Mouse (Mus musculus) embryonic facial prominence, embryonic 12.5 days (tissue): ENCODE results near the gene Hgd. TPM values are rescaled to one million over a fixed set of nuclear protein-coding genes. Genes with fewer than 3 reads are reported as not detected.

Experiments
- ATAC-seq: fragments of 200-750 bp; cut with Nextera tagmentation; 2 replicates; pipeline ENCODE4 v1.8.0; 2017; ENCODE audit not compliant: insufficient number of reproducible peaks, insufficient read depth, low FRiP score, low TSS enrichment
- H3K27ac ChIP-seq: fragments of 300-500 bp; sonication (generic); 2 replicates; pipeline ENCODE4 v1.5.1; 2016; ENCODE audit warnings: mild to moderate bottlenecking
- H3K27me3 ChIP-seq: fragments of 300-500 bp; sonication (generic); 2 replicates; pipeline ENCODE4 v1.6.1; 2016; ENCODE audit warnings: mild to moderate bottlenecking, moderate library complexity
- H3K36me3 ChIP-seq: fragments of 300-500 bp; sonication (generic); 2 replicates; pipeline ENCODE4 v1.6.1; 2016; ENCODE audit warnings: mild to moderate bottlenecking
- H3K4me1 ChIP-seq: fragments of 300-500 bp; sonication (generic); 2 replicates; pipeline ENCODE4 v1.6.1; 2016
- H3K4me2 ChIP-seq: fragments of 300-500 bp; sonication (generic); replicated peaks from 2 replicates; pipeline ENCODE4 v1.6.1; 2016; ENCODE audit warnings: mild to moderate bottlenecking, moderate library complexity
- H3K4me3 ChIP-seq: fragments of 300-500 bp; sonication (generic); 2 replicates; pipeline ENCODE4 v1.5.1; 2016; ENCODE audit warnings: mild to moderate bottlenecking
- H3K9ac ChIP-seq: fragments of 300-500 bp; sonication (generic); 2 replicates; pipeline ENCODE4 v1.6.1; 2016; ENCODE audit warnings: mild to moderate bottlenecking, moderate library complexity
- H3K9me3 ChIP-seq: fragments of 300-500 bp; sonication (generic); 2 replicates; pipeline ENCODE4 v1.6.1; 2016; ENCODE audit warnings: mild to moderate bottlenecking, moderate library complexity
- WGBS: fragments of 180-500 bp; shearing (Covaris S2); methylation state at CpG from one replicate; pipeline ENCODE4 v1.1.7; 2016; 5-methylcytosine and 5-hydroxymethylcytosine counted together
- polyA plus RNA-seq: library from polyadenylated mRNA; unstranded; fragments of >200 nt; fragmentation: Nextera tagmentation; extraction: Ambion mirVana; gene quantifications from 2 replicates; pipeline ENCODE4 v1.2.1, GENCODE M21; 2016

The Hgd gene
- polyA plus RNA-seq, 1 experiment from 2014 or later = 0.22 TPM

- peak within 1 kb of the TSS; percentile 48 for H3K27ac ChIP-seq
- peak within 1 kb of the TSS; percentile 78 for H3K9ac ChIP-seq
- under 1% methylated on average over 57 of the region's 58 CpGs for WGBS
- peak within 1 kb of the TSS; percentile 63 for H3K4me3 ChIP-seq
- peak within 1 kb of the TSS; percentile 59 for H3K4me2 ChIP-seq
- H3K9me3 ChIP-seq = no peaks in the 10 kb centered on the region
- 0 out of 2 replicates have a peak, but pooled peaks cover 6% of the 10 kb centered on the region for H3K36me3 ChIP-seq
- H3K27me3 ChIP-seq = no peaks in the 10 kb centered on the region
- peaks cover 11% of the 10 kb centered on the region; the same call in 1 of the 2 replicates for H3K4me1 ChIP-seq
- peak; percentile 89 for ATAC-seq
These were observed 74.0 kb downstream of the Hgd start, which contains the start of gene Ndufb4 for GRCm38 (mm10) chr16:37653731-37654657. Gene Ndufb4, minus strand, starts transcription at chr16:37654453.

DNA sequence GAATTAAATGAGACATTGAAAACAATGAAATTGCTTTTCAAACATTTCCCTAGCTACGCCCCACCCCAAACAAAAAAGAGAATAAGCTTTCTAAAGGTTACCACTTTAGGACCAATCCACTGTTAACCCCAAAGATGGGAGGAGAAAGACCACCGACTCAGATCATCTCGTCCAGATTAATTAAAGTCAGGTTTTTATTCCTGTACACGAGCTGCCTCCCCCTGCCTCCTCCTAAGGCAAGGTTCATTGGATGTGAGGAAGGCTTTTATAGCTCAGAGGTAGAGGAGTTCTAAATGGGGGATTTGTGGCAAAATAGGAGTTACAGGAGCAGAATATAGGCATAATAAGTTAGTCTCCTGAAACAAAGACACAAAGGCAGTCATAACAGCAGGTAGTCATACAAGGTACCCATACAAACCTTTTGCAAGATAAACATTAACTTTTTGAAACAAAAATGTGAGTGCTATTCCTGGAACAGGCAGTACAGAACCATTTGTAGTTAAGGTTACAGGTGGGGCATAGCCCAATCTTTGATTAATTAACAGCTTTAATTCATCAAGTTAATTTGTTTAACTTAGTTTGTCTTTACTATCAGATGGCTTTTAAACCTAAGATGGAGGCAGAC is 75.0 kb downstream of the Hgd start:
- no peak for ATAC-seq
- Histone ChIP-seq H3K4me1 (peaks cover 11% of the 10 kb centered on the region; the same call in 1 of the 2 replicates), H3K36me3 (0 out of 2 replicates have a peak, but pooled peaks cover 6% of the 10 kb centered on the region), H3K4me3 (peak overlapping the region; percentile 63; the same call in 1 of the 2 replicates), H3K4me2 (peak overlapping the region; percentile 46), H3K9me3 (no peaks in the 10 kb centered on the region), H3K27me3 (no peaks in the 10 kb centered on the region), H3K9ac (no peak overlapping the region), H3K27ac (no peak overlapping the region)
- WGBS = 51% methylated on average over 4 of the region's 4 CpGs

GRCm38 (mm10) chr16:37655756-37656347 is 75.9 kb downstream of the Hgd start:
- Histone ChIP-seq H3K27me3 (no peaks in the 10 kb centered on the region), H3K27ac (no peak overlapping the region), H3K9me3 (no peaks in the 10 kb centered on the region), H3K4me1 (peaks cover 11% of the 10 kb centered on the region; the same call in 1 of the 2 replicates), H3K4me2 (no peak overlapping the region), H3K4me3 (no peak overlapping the region), H3K36me3 (no peaks in the 10 kb centered on the region), H3K9ac (no peak overlapping the region)
- ATAC-seq = no peak
- 33% methylated on average over 4 of the region's 4 CpGs for WGBS

DNA sequence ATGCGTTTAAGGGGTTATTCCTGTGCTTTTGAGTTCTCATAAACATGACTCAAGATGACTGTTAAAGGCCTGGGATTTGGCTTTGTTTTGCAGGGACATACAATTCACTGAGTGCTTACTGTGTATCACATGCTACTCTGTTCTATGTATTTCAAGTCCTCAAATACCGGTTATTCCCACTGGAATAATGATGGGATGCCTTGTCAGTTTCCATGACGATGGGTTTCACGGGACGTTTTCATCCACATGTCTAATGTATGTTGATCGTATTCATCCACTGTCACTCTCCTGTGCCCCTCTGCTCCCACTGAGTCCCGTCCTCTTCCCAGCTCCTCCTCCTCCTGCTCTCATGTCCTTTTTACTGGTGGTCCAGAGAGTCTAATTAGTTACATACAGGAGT is 76.8 kb downstream of the Hgd start:
- WGBS = 70% methylated on average over 7 of the region's 7 CpGs
- peaks cover 8% of the 10 kb centered on the region; the same call in 1 of the 2 replicates for H3K4me1 ChIP-seq
- ATAC-seq = no peak

GRCm38 (mm10) chr16:37663643-37664459 is 83.9 kb downstream of the Hgd start:
- H3K4me3 ChIP-seq = no peak overlapping the region
- H3K4me2 ChIP-seq = no peak overlapping the region
- H3K36me3 ChIP-seq = no peaks in the 10 kb centered on the region
- no peaks in the 10 kb centered on the region for H3K27me3 ChIP-seq
- H3K4me1 ChIP-seq = no peaks in the 10 kb centered on the region
- no peak overlapping the region for H3K9ac ChIP-seq
- H3K9me3 ChIP-seq = no peaks in the 10 kb centered on the region
- no peak overlapping the region for H3K27ac ChIP-seq
- whole genome bisulfite sequencing = 73% methylated on average over 9 of the region's 9 CpGs
- ATAC-seq = no peak

More for the DNA sequence above, 76.8 kb downstream of the Hgd start:
- no peak overlapping the region for H3K9ac ChIP-seq
- no peaks in the 10 kb centered on the region for H3K27me3 ChIP-seq
- H3K4me3 ChIP-seq = no peak overlapping the region
- H3K4me2 ChIP-seq = no peak overlapping the region
- no peaks in the 10 kb centered on the region for H3K36me3 ChIP-seq
- H3K9me3 ChIP-seq = no peaks in the 10 kb centered on the region
- H3K27ac ChIP-seq = no peak overlapping the region

DNA sequence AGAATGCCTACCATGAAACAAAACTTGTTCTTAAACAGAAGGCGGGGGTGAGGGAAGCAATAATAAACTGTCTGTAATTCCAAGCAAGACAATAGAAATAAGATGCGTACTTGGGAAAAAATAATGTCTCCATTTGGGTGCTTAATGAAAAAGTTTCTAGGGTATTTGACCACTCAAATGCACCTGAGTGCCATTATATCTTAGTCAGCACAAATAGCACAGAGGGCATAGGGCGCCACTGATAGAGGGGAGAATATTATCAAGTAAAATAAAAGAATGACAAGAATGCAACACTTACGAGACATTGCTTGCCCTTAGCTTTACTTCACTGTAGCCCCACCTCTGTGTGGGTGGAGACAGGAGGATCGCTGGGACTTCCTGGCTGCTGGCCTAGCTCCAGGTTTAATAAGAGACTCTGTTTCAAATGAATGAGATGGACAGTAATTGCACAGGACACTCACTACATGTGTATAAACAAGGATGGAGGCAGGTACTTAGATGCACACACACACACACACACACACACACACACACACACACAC is 85.5 kb downstream of the Hgd start:
- Histone ChIP-seq H3K27me3 (no peaks in the 10 kb centered on the region), H3K9ac (no peak overlapping the region), H3K4me1 (no peaks in the 10 kb centered on the region), H3K4me3 (no peak overlapping the region), H3K4me2 (no peak overlapping the region), H3K27ac (no peak overlapping the region), H3K36me3 (no peaks in the 10 kb centered on the region), H3K9me3 (no peaks in the 10 kb centered on the region)
- ATAC-seq = no peak
- WGBS = 64% methylated on average over 5 of the region's 5 CpGs

DNA sequence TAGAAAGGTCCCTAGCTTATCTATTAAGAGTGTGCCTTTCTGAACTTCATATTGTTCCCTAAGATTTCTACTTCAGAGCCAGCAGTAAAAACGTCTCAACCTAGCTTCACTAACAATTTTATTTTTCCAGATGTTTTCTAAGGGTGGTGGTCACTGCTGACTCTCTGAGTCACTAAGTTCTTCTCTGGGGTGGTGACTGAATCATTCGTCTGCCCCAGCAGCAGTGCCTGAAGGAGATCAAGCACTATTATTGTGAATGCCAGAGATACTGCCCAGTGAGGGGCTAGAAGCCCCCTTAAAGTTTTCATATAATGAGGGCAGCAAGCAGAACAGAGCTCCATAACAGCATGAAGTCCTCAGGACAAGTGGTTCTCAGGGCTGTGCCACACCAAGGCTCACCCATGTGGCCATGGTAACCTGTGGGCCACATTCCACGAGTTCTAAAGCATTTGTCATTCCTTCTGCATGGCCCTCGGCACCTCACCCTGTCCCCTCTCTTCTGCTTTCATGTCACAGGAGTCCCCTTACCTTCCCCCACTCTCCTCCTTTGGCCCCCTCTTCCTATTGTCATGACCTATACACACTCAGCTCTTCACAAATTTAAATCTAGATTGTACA is 90.8 kb downstream of the Hgd start:
- H3K27me3 ChIP-seq = no peaks in the 10 kb centered on the region
- no peak overlapping the region for H3K27ac ChIP-seq
- no peak overlapping the region for H3K4me3 ChIP-seq
- H3K36me3 ChIP-seq = no peaks in the 10 kb centered on the region
- no peak for ATAC-seq
- H3K4me1 ChIP-seq = no peaks in the 10 kb centered on the region
- no peak overlapping the region for H3K4me2 ChIP-seq
- 40% methylated on average over 4 of the region's 4 CpGs for WGBS
- no peak overlapping the region for H3K9ac ChIP-seq
- no peaks in the 10 kb centered on the region for H3K9me3 ChIP-seq

- no peaks in the 10 kb centered on the region for H3K9me3 ChIP-seq
- H3K27me3 ChIP-seq = no peaks in the 10 kb centered on the region
- H3K4me2 ChIP-seq = no peak overlapping the region
- H3K27ac ChIP-seq = no peak overlapping the region
- H3K4me3 ChIP-seq = no peak overlapping the region
- no peaks in the 10 kb centered on the region for H3K36me3 ChIP-seq
- 86% methylated on average over 5 of the region's 5 CpGs for WGBS
- no peaks in the 10 kb centered on the region; the same call in 1 of the 2 replicates for H3K4me1 ChIP-seq
- no peak for ATAC-seq
- no peak overlapping the region for H3K9ac ChIP-seq
These were observed 95.4 kb downstream of the Hgd start for GRCm38 (mm10) chr16:37675326-37675725.

DNA sequence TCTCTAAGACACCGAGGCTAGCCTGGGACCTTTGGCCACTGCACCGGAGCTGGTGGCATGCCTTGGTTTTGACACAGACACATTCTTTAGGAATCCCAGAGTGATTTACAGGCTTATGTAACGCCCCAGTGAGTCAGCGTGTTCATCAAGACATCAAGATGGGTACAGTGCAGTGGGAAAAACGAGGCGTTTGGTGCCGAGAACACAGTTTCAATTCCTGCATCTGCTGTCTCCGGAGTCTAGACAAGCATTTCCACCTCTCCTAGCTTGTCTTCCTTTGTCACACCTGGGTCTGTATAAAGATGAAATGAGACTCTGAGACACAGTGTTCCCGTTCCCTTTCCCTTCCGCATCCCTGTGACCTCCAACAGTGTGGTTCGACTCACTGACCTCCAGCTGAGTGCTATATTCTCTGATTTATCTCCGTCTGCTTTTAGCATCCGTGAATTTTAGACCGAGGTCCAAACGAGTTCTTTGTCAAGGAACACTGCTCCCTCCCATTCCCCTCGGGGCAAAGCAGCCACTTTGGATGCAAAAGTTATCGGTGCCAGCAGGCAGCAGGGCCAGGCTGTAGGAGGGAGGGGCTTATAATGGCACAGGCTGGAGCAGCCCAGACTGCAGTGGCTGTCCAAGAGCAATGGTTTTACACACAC is 96.2 kb downstream of the Hgd start:
- Histone ChIP-seq H3K9me3 (no peaks in the 10 kb centered on the region), H3K4me1 (no peaks in the 10 kb centered on the region; the same call in 1 of the 2 replicates), H3K27me3 (no peaks in the 10 kb centered on the region), H3K4me2 (peak overlapping the region; percentile 9; the same call in 1 of the 2 replicates), H3K27ac (no peak overlapping the region), H3K9ac (peak overlapping the region; percentile 17; the same call in 1 of the 2 replicates), H3K4me3 (no peak overlapping the region), H3K36me3 (no peaks in the 10 kb centered on the region)
- no peak for ATAC-seq
- WGBS = 44% methylated on average over 17 of the region's 17 CpGs

- no peak overlapping the region for H3K27ac ChIP-seq
- 38% methylated on average over 4 of the region's 4 CpGs for WGBS
- H3K36me3 ChIP-seq = no peaks in the 10 kb centered on the region
- H3K4me2 ChIP-seq = no peak overlapping the region
- H3K9me3 ChIP-seq = no peaks in the 10 kb centered on the region
- no peaks in the 10 kb centered on the region for H3K27me3 ChIP-seq
- no peak for ATAC-seq
- H3K4me3 ChIP-seq = no peak overlapping the region
- no peak overlapping the region for H3K9ac ChIP-seq
- H3K4me1 ChIP-seq = no peaks in the 10 kb centered on the region; the same call in 1 of the 2 replicates
These were observed 96.7 kb downstream of the Hgd start for GRCm38 (mm10) chr16:37676677-37677072.
